Mouse (Mus musculus) heart, postnatal 0 days (tissue): ENCODE data around the gene Thada.

Experiments
- CTCF ChIP-seq: IDR thresholded peaks from 2 replicates; pipeline ENCODE4 v1.5.1; 2016; ENCODE audit warnings: antibody characterized with exemption, control low read depth, low read depth
- EP300 ChIP-seq: IDR thresholded peaks from 2 replicates; pipeline ENCODE4 v1.6.1; 2016; ENCODE audit warnings: antibody characterized with exemption, low read depth

DNA sequence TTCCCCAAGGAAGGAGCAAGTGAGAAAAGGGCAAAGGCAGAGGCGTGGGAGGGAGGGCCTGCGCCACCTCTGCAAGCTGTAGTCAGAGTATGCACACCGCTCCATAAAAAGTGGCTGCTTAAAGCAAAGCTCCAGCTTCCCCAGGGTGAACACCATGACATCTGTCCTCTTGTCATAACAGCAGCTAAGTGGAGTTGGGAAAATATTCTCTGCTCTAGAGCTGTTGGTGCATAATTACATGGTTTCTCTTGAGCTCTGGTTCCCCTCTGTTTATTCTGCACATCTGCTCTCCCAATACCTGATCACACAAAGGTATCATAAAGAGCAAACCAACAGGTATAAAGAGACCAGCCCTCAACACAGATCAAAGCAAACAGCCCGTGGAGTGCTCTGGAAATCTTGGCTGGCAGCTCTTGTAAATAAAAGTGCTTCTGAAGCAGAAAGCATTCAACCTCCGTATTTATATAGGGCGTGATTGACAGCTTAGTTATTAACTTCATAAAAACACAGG is 100.2 kb downstream of the Thada start:
- TF ChIP-seq CTCF (no peak), EP300 (no peak)
